Mouse (Mus musculus): ENCODE results near the gene Acod1.

DNA sequence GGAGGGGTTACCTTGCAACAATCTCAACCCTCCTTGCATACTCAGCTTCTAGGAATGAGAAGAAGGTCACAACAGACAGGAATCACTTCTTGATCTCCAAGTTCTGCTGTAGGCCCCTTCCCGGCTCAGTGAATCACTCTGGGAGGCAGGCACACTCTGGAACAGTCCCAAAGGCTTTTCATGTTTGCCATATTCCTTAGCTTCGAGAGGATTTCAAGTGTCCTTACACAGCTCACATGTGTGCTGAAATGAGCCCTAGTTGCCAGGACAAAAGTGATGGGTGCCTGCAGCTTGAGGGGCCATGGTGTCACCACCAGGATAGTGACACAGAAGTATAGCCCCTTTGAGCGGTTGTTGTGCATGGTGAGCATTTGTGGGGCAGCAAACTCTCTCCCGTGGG lies 26.0 kb downstream of the Acod1 start:
- TF ChIP-seq CTCF (conservative IDR thresholded peaks at IDR 0.05; ENCODE audit: insufficient read depth, insufficient read length, low read depth, low read length) (no peak), POLR2A (IDR thresholded peaks at IDR 0.05; ENCODE audit: low read depth, low read length) (no peak)

Measured in kidney, adult 2 months (tissue).